Mouse (Mus musculus): ENCODE data around the gene Ndrg2.
"Not testable (repeated sequence)": the region's sequence is repeated elsewhere in the genome, so short reads cannot be mapped to it uniquely, and the experiment has no call there.

Gene Ndrg2

GRCm38 (mm10) chr14:51877517-51877916, 36.4 kb downstream of the Ndrg2 start:
- DNase-seq (ENCODE audit: low read depth): no peak

GRCm38 (mm10) chr14:51871741-51872140, 42.2 kb downstream of the Ndrg2 start:
- no peak for DNase-seq (ENCODE audit: low read depth)

GRCm38 (mm10) chr14:51870756-51871155, 43.2 kb downstream of the Ndrg2 start:
- DNase-seq (ENCODE audit: low read depth): no peak

- DNase-seq (ENCODE audit: low read depth): not testable (repeated sequence)
Observed at GRCm38 (mm10) chr14:51863603-51864002, 50.4 kb downstream of the Ndrg2 start.

- DNase-seq (ENCODE audit: low read depth): not testable (repeated sequence)
Observed at GRCm38 (mm10) chr14:51855280-51855679, 58.7 kb downstream of the Ndrg2 start.

Measured in c-Kit-positive CD71-positive TER-119-negative erythroid progenitor cells, embryonic 14.5 days (primary cell).